Mouse (Mus musculus) lung, postnatal 0 days (tissue): Measurements from ENCODE around the gene Fbxo11. TPM values are rescaled to one million over a fixed set of nuclear protein-coding genes. Genes with fewer than 3 reads are reported as not detected.

Experiments
- ATAC-seq: fragments of 200-750 bp; cut with Nextera tagmentation; 2 replicates; pipeline ENCODE4 v1.8.0; 2017; ENCODE audit warnings: moderate library complexity
- DNase-seq: peaks from one replicate; pipeline ENCODE4 v3.0.0-alpha.2; 2016; ENCODE audit warnings: low spot score
- H3K27ac ChIP-seq: fragments of 300-500 bp; sonication (generic); 2 replicates; pipeline ENCODE4 v1.5.1; 2014; ENCODE audit warnings: antibody characterized with exemption, mild to moderate bottlenecking, low read length, mixed read lengths
- H3K27me3 ChIP-seq: fragments of 300-500 bp; sonication (generic); replicated peaks from 2 replicates; pipeline ENCODE4 v1.6.1; 2014; ENCODE audit warnings: low read length, mixed read lengths; ENCODE audit not compliant: insufficient read depth
- H3K36me3 ChIP-seq: fragments of 300-500 bp; sonication (generic); 2 replicates; pipeline ENCODE4 v1.6.1; 2014; ENCODE audit warnings: low read length, mixed read lengths; ENCODE audit not compliant: insufficient read depth
- H3K4me1 ChIP-seq: fragments of 300-500 bp; sonication (generic); 2 replicates; pipeline ENCODE4 v1.6.1; 2014; ENCODE audit warnings: antibody characterized with exemption, low read depth, low read length, mixed read lengths; ENCODE audit not compliant: insufficient read depth
- H3K4me2 ChIP-seq: fragments of 300-500 bp; sonication (generic); replicated peaks from 2 replicates; pipeline ENCODE4 v1.6.1; 2014; ENCODE audit warnings: low read depth, mild to moderate bottlenecking, low read length, moderate library complexity, mixed read lengths
- H3K4me3 ChIP-seq: fragments of 300-500 bp; sonication (generic); 2 replicates; pipeline ENCODE4 v1.5.1; 2014; ENCODE audit warnings: low read depth, low read length
- H3K9ac ChIP-seq: fragments of 300-500 bp; sonication (generic); replicated peaks from 2 replicates; pipeline ENCODE4 v1.6.1; 2014; ENCODE audit warnings: low read depth, mild to moderate bottlenecking
- H3K9me3 ChIP-seq: fragments of 300-500 bp; sonication (generic); 2 replicates; pipeline ENCODE4 v1.6.1; 2016; ENCODE audit warnings: low read length, mixed read lengths
- CTCF ChIP-seq: IDR thresholded peaks from 2 replicates; pipeline ENCODE4 v1.5.1; 2016; ENCODE audit warnings: antibody characterized with exemption, mild to moderate bottlenecking
- EP300 ChIP-seq: IDR thresholded peaks from 2 replicates; pipeline ENCODE4 v1.6.1; 2016; ENCODE audit warnings: antibody characterized with exemption, mild to moderate bottlenecking, control low read depth
- WGBS: fragments of 180-500 bp; shearing (Covaris S2); extraction: QIAGEN DNeasy Blood & Tissue Kit; methylation state at CpG from one replicate; pipeline ENCODE4 v1.1.7; 2014; 5-methylcytosine and 5-hydroxymethylcytosine counted together
- polyA plus RNA-seq: library from polyadenylated mRNA; unstranded; fragments of >200 nt; fragmentation: Nextera tagmentation; extraction: Ambion mirVana; gene quantifications from 2 replicates; pipeline ENCODE4 v1.2.1, GENCODE M21; 2015

The Fbxo11 gene
- polyA plus RNA-seq, 1 experiment from 2014 or later, result 14.6 TPM

- no peak overlapping the region for H3K4me3 ChIP-seq
- no peaks in the 10 kb centered on the region for H3K4me1 ChIP-seq
- DNase-seq, result peak; percentile 67
- no peaks in the 10 kb centered on the region for H3K9me3 ChIP-seq
- TF ChIP-seq EP300 (no peak), CTCF (peak; percentile 98)
- H3K9ac ChIP-seq, result no peak overlapping the region
- H3K27ac ChIP-seq, result no peak overlapping the region
- WGBS, result 42% methylated on average over 16 of the region's 16 CpGs
- no peaks in the 10 kb centered on the region for H3K36me3 ChIP-seq
- ATAC-seq, result peak; percentile 62
- H3K4me2 ChIP-seq, result no peak overlapping the region
- no peaks in the 10 kb centered on the region for H3K27me3 ChIP-seq
Measured at GRCm38 (mm10) chr17:87948965-87949584, 116.0 kb downstream of the Fbxo11 start.

Other genes starting within 250 kb of the Fbxo11 start
- gene Rpl36-ps4, start 144.3 kb downstream of the Fbxo11 start, polyA plus RNA-seq, result not detected in 2 replicates
- gene Msh6, start 90.2 kb downstream of the Fbxo11 start, polyA plus RNA-seq, result 8.4 and 10.2 TPM in 2 replicates